Mouse (Mus musculus) urinary bladder, postnatal 14 days (tissue): ENCODE measurements around the gene Gm8220.
"Not testable (repeated sequence)": the region's sequence is repeated elsewhere in the genome, so short reads cannot be mapped to it uniquely, and the experiment has no call there.

ENCODE experiments used
- DNase-seq: peaks from one replicate; pipeline ENCODE4 v3.0.0; 2021; ENCODE audit warnings: low spot score

The Gm8220 gene

GRCm38 (mm10) chr14:44285280-44285679 is at the start of gene Gm8220:
Gene Gm8220 (plus strand): TSS chr14:44285580.
- DNase-seq = not testable (repeated sequence)

- DNase-seq = no peak
Measured at GRCm38 (mm10) chr14:44248039-44248438, 37.3 kb upstream of the Gm8220 start.

- not testable (repeated sequence) for DNase-seq
Measured at GRCm38 (mm10) chr14:44312049-44312448, 26.7 kb downstream of the Gm8220 start.

GRCm38 (mm10) chr14:44338484-44338883 is 53.1 kb downstream of the Gm8220 start, which contains the start of gene Gm5930:
Gene Gm5930 (minus strand): TSS chr14:44338584.
- DNase-seq = not testable (repeated sequence)
